ENCODE assay signal across 13 mouse cellular contexts in the genomic region with DNA sequence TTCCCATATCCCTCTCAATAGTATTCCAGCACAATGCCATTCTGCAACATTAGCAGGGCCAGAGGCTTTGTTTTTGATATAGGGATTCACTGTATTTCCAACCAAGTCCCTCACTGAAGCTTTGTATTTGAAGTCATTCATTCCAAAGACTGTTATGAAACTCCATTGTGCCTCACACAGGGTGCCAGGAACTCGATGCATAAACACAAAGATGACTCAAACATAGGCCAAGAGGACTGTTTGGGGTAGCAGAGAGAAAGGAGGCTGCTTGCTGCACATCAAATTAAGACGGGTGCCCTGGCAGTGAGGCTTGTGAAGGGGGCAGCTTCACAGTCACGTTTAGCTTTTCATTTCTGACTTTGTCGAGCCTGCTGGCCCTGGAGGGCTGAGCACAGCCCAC.
"Had no signal": no experiment of that assay in that cellular context is flagged by ENCODE, and none has a peak within 500 bp of the region (broad histone marks: within the 10 kb centered on the region; RNA-seq: fewer than 3 reads in every experiment).

No protein-coding gene starts in this region.

- H3K27ac ChIP-seq: kidney, postnatal 0 days; limb, embryonic 13.5 days; liver, embryonic 14.5 days; neural tube, embryonic 15.5 days had no signal

- H3K4me1 ChIP-seq: limb, embryonic 13.5 days had no signal

- H3K9ac ChIP-seq: limb, embryonic 13.5 days; liver, embryonic 14.5 days; neural tube, embryonic 15.5 days had no signal

- DNase-seq: kidney, adult 8-10 months; kidney, postnatal 36 days; layer of hippocampus, adult 9-11 months; layer of hippocampus, postnatal 36 days; lung, adult 18-20 months; right cerebral cortex, adult 18-20 months; right cerebral cortex, postnatal 25 days; thymus, postnatal 36 days had no signal

- H3K4me2 ChIP-seq: limb, embryonic 13.5 days; neural tube, embryonic 15.5 days had no signal

- H3K4me3 ChIP-seq: limb, embryonic 13.5 days; myocyte; neural tube, embryonic 15.5 days had no signal

- H3K27me3 ChIP-seq: limb, embryonic 13.5 days; neural tube, embryonic 15.5 days had no signal

- H3K9me3 ChIP-seq: limb, embryonic 13.5 days; neural tube, embryonic 15.5 days had no signal

- H3K36me3 ChIP-seq: limb, embryonic 13.5 days; neural tube, embryonic 15.5 days had no signal
